Mouse (Mus musculus) layer of hippocampus, postnatal 36 days (tissue): Measurements from ENCODE around the gene Tpm3. TPM values are rescaled to one million over a fixed set of nuclear protein-coding genes. Genes with fewer than 3 reads are reported as not detected.

ENCODE experiments used
- DNase-seq, 2 experiments: peaks; one replicate each; pipeline ENCODE4 v3.0.0; 2022
- microRNA-seq, 2 experiments: library from miRNA; unstranded; fragments of <30 nt; microRNA quantifications; one replicate each; pipeline ENCODE4 v1.2.0; 2021
- total RNA-seq, 2 experiments: library from RNA; stranded (reverse); gene quantifications; 2 replicates each; pipeline ENCODE4 v1.2.3; 2021

The Tpm3 gene
- total RNA-seq, 2 experiments from 2014 or later: 181 to 182 TPM

GRCm38 (mm10) chr3:90137606-90138005 is 65.2 kb downstream of the Tpm3 start:
- no peak for DNase-seq

- DNase-seq: no peak
Observed at GRCm38 (mm10) chr3:90139962-90140361, 67.5 kb downstream of the Tpm3 start.

- no peak for DNase-seq
Observed at GRCm38 (mm10) chr3:90145461-90145860, 73.0 kb downstream of the Tpm3 start.

- DNase-seq: no peak
Observed at GRCm38 (mm10) chr3:90146651-90147050, 74.2 kb downstream of the Tpm3 start.

Small RNA genes lying within 50 kb of the gene (microRNA-seq; reads per million reads assigned to microRNA genes)
- 6.6 to 7.0 reads per million in 2 experiments for gene Mir190b

Other genes with a start within 250 kb of the Tpm3 start
- gene She, start 241.3 kb upstream of the Tpm3 start, total RNA-seq: 1 to 10 TPM; 2.4 to 2.9 TPM
- gene Il6ra, start 159.5 kb upstream of the Tpm3 start, total RNA-seq: 1 to 10 TPM; 6.3 to 7.7 TPM
- gene Atp8b2, start 109.1 kb upstream of the Tpm3 start, total RNA-seq: 10 to 100 TPM; 82.7 to 86.9 TPM
- 10 to 100 TPM; 97.5 to 98.2 TPM for gene Hax1, start 73.9 kb upstream of the Tpm3 start, total RNA-seq
- 10 to 100 TPM; 90.6 to 95.5 TPM for gene 4933434E20Rik, start 21.0 kb upstream of the Tpm3 start, total RNA-seq
- 100 to 1,000 TPM; 149 to 181 TPM for gene Ubap2l, start 20.0 kb upstream of the Tpm3 start, total RNA-seq
- gene Nup210l, start 31.5 kb downstream of the Tpm3 start, total RNA-seq: under 1 TPM; 0.38 to 0.45 TPM
- 100 to 1,000 TPM; 928 to 941 TPM for gene Rps27, start 141.0 kb downstream of the Tpm3 start, total RNA-seq
- gene Rab13, start 141.0 kb downstream of the Tpm3 start, total RNA-seq: 1 to 10 TPM; 8.9 to 9.8 TPM
- gene Jtb, start 158.9 kb downstream of the Tpm3 start, total RNA-seq: 10 to 100 TPM; 46.0 to 47.2 TPM
- under 1 TPM in 1 of 2 experiments, not detected in 1; 0.40 TPM for gene Creb3l4, start 170.9 kb downstream of the Tpm3 start, total RNA-seq
- 10 to 100 TPM; 44.9 to 47.2 TPM for gene Slc39a1, start 175.5 kb downstream of the Tpm3 start, total RNA-seq
- 10 to 100 TPM; 34.5 to 41.3 TPM for gene Crtc2, start 181.5 kb downstream of the Tpm3 start, total RNA-seq
- 10 to 100 TPM; 30.5 to 31.8 TPM for gene Dennd4b, start 192.5 kb downstream of the Tpm3 start, total RNA-seq
- gene Gatad2b, start 220.5 kb downstream of the Tpm3 start, total RNA-seq: 100 to 1,000 TPM in 1 of 2 experiments, 10 to 100 TPM in 1; 95.2 to 109 TPM